Mouse (Mus musculus): Measurements from ENCODE around the gene Apoc1.
"Not testable (repeated sequence)": the region's sequence is repeated elsewhere in the genome, so short reads cannot be mapped to it uniquely, and the experiment has no call there.

Apoc1 gene

GRCm38 (mm10) chr7:19686927-19687583 lies 5.4 kb downstream of the Apoc1 start:
- in situ Hi-C loops (cut with MboI; ENCODE audit: low sequenced_read_pairs), result not testable (repeated sequence)

DNA sequence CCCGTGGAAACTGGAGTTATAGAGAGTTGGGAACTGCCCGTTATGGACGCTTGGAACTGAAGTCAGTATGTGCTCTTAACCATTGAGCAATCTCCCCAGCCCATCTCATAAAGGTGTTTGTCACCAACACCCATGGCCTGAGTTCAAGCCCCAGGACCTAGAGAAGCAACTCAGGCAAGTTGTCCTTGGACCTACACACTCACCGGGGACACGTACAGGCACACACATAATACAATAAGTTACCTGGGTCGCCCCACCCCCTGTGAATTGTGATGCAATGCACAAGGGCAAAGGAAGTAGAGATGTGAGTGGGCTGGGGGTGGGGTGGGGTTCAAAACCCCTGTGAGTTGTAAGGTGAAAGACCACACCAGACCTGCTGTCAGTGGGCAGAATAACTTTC lies 5.9 kb downstream of the Apoc1 start:
- in situ Hi-C loops (cut with MboI; ENCODE audit: low sequenced_read_pairs), result no loop called here

- in situ Hi-C loops (cut with MboI; ENCODE audit: low sequenced_read_pairs), result no loop called here
Measured at GRCm38 (mm10) chr7:19685374-19685773, 7.1 kb downstream of the Apoc1 start.

GRCm38 (mm10) chr7:19683771-19684201 lies 8.7 kb downstream of the Apoc1 start:
- in situ Hi-C loops (cut with MboI; ENCODE audit: low sequenced_read_pairs), result no loop called here

DNA sequence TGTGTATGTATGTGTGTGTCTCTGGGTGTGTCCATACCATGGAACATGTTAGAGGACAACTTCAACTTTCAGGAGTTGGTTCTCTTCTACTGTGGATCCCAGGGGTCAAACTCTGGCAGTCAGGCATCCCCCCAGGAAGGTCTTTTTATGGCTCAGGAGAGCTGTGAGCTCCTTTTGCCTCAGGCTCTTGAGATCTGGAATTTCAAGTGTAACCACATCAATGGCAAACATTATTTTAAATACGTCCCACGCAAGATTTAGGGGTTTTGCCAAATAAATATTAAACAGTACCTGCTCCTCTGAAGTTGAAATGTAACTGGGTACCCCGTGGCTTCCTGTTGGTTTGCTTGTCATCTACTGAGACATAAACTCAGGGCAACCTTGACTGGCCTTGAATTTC lies 9.5 kb downstream of the Apoc1 start:
- in situ Hi-C loops (cut with MboI; ENCODE audit: low sequenced_read_pairs), result no loop called here

- in situ Hi-C loops (cut with MboI; ENCODE audit: low sequenced_read_pairs), result no loop called here
Measured at GRCm38 (mm10) chr7:19681202-19681694, 11.2 kb downstream of the Apoc1 start, which contains the start of the genes Gm44805 and Apoc4. Gm44805 (minus strand) TSS chr7:19681423. Apoc4 (minus strand) TSS chr7:19681479.

DNA sequence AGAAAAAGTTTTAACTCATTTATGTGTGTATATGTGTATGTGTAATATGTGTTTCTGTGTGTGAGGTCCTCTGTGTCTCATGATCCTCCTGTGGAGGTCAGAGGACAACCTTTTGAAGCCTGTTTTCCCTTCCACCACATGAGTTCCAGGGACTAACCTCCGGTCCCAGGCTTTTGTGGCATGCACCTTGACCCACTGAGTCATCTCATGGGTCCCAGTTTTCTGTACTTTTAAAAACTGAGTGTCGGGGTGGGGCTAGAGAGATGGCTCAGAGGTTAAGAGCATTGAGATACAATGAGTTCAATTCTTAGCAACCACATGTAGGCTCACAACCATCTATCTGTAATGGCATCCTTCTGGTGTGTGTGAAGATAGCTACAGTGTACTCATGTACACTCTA lies 11.8 kb downstream of the Apoc1 start:
- in situ Hi-C loops (cut with MboI; ENCODE audit: low sequenced_read_pairs), result no loop called here

DNA sequence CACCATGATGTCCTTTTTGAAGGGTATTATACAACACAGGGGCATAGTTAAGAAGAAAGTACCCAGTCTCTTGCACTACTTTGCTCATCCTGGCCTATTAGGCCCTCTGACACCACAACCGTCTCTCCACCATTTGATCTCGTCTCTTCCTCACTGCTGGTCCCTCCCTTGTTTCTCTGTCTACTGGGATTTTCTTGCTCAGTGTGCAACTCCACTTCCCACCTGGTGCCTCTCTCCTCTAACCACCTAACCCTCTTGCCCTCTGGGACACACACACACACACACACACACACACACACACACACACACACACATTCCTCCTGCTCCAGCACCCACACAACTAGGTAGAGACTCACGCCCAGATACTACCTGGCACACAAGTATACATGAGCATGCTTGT lies 13.6 kb downstream of the Apoc1 start:
- in situ Hi-C loops (cut with MboI; ENCODE audit: low sequenced_read_pairs), result no loop called here

DNA sequence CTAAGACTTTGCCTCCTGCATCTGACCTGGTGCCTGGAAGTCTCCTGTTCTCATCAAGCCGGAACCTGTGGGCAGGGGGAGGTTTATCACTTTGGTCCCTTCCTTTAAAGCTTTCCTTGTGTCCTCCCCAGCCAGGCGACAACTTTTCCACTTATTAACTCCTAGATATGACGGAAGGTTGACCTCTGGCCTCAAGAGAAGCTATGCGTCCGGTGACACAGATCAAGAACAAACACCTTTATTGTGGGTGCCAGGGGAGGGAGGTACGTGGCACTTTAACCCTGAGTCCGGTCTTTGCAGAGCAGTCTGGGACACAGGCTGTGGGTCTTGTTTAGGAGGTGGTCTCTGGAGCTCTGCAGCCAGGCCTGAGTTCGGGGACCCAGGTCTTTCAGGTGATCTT lies 14.6 kb downstream of the Apoc1 start, which contains the start of gene Apoc2:
TSS of gene Apoc2 (minus strand) at position 70 of the 400 bp plus-strand sequence.
- in situ Hi-C loops (cut with MboI; ENCODE audit: low sequenced_read_pairs), result no loop called here

DNA sequence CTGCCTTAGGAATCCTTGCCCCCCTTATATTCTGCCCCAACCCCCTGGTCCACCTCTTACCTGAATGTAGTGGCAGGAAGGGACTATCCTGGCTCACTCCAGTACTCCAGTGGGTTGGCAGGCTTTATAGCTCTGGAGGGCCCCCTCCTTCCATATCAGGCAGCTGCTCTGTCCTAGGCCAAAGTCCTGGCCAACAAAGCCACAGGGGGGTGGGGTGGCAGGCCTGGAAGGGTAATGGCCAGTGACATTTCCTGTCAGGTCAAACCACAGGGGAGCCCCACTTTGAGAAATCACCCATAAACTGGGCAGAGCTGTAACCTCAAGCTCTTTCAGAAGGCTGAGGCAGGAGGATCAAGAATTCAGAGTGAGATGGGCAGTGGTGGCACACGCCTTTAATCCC lies 15.8 kb downstream of the Apoc1 start:
- in situ Hi-C loops (cut with MboI; ENCODE audit: low sequenced_read_pairs), result no loop called here

DNA sequence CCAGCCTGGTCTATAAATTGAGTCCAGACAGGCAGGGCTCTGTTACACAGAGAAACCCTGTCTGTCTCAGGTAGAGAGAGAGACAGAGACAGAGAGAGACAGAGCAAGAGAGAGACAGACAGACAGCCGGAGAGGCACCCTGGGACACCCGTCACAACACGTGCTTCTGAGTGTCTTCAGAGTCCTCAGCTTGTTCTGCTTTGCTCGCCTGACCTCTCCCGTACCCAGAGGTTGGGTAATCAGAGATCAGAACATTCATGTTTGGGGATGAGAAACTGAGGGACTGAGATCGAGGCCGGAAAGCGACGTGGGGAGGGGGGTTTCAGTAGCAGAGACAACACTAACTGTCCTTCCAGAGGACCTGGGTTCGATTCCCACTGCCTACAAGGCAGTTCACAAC lies 16.6 kb downstream of the Apoc1 start:
- in situ Hi-C loops (cut with MboI; ENCODE audit: low sequenced_read_pairs), result no loop called here

- in situ Hi-C loops (cut with MboI; ENCODE audit: low sequenced_read_pairs), result no loop called here
Measured at GRCm38 (mm10) chr7:19673083-19673699, 19.3 kb downstream of the Apoc1 start.

- in situ Hi-C loops (cut with MboI; ENCODE audit: low sequenced_read_pairs), result no loop called here
Measured at GRCm38 (mm10) chr7:19671511-19671910, 20.9 kb downstream of the Apoc1 start.

GRCm38 (mm10) chr7:19668947-19669721 lies 23.3 kb downstream of the Apoc1 start:
- in situ Hi-C loops (cut with MboI; ENCODE audit: low sequenced_read_pairs), result loop anchor here (5.0 kb wide), 1 partner anchor 33 kb away; no protein-coding TSS in a partner anchor

DNA sequence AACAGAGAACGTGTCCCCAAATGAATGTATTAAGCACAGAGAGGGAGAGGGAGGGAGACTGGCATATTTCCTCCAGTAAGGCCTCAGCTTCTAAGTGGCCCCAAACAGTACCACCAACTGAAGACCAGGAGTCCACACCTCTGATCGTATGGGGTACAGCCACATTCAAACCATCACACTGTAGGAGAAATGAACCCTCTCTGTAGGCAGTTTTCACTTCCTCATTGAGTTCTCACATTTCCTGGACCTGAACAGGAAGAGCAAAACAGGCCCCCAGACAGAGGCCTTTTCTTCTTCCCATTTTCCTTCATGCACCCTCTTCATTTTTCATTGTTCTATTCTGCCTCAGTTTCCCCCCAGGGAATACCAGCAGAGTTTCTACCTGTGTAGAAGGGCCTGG lies 25.0 kb downstream of the Apoc1 start:
- in situ Hi-C loops (cut with MboI; ENCODE audit: low sequenced_read_pairs), result loop anchor here (5.0 kb wide), 1 partner anchor 35 kb away; no protein-coding TSS in a partner anchor

GRCm38 (mm10) chr7:19666750-19667149 lies 25.7 kb downstream of the Apoc1 start:
- in situ Hi-C loops (cut with MboI; ENCODE audit: low sequenced_read_pairs), result loop anchor here (5.0 kb wide), 1 partner anchor 36 kb away; no protein-coding TSS in a partner anchor

DNA sequence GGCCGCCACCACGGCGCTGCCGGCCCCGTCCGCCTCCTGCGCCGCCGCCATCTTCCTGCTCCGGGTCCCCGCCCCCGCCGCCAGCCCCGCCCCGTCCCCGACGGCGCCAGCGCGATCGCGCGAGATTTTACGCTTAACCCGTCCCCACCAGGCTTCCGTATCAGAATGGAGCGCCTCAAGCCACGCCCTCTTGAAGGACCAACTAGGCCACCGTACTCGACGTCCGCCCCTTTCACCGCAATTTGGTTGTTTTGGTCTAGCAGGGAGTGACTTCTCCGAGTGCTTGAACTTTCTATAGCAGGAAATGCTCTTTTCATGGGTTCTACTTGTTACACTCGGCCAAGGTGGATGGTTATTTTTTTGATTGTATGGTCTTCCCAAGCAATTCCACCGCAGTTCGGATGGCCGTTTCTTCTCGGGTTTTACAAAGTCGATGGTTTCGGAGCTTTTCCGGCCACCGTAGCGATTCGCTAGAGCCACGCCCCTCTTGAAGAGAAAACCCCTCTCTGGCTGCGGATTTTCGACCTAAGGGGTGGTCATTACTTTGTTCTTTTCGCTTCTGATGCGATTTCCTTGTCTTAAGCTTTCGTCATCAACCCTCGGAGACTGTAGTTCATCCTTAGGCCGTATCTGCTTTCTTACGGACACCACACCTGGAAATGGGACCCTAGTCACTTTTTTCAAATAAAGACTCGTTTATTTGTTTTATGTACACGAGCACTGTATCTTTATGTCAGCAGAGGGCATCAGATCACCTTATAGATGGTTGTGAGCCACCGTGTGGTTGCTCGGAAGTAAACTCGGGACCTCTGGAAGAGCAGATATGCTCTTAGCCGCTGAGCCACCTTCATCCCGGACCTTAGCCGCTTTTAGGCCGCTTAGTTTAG lies 27.3 kb downstream of the Apoc1 start, which contains the start of gene Clptm1:
TSS of gene Clptm1 (minus strand) at position 79 of the 887 bp plus-strand sequence.
- in situ Hi-C loops (cut with MboI; ENCODE audit: low sequenced_read_pairs), result loop anchor here (5.0 kb wide), 1 partner anchor 37 kb away; no protein-coding TSS in a partner anchor

- in situ Hi-C loops (cut with MboI; ENCODE audit: low sequenced_read_pairs), result no loop called here
Measured at GRCm38 (mm10) chr7:19664455-19664954, 28.0 kb downstream of the Apoc1 start.

DNA sequence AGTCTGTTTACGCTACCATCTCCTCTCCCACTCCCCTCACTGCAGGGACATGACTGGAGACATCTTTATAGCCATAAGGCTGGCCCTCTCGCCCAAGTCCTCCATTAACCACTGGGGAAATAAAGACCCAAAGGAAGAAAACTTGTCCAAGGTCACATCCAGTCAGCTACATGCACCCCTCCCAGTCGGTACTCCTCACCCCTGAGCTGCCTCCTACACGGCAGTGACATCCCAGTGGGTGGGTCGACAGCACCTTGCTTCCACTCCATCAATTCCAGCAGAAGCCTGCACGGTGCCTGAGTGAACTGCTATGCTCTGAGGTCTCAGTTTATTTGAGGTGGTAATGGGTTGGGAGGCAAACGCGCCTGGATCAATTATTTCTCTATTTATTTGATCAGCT lies 28.5 kb downstream of the Apoc1 start:
- in situ Hi-C loops (cut with MboI; ENCODE audit: low sequenced_read_pairs), result no loop called here

DNA sequence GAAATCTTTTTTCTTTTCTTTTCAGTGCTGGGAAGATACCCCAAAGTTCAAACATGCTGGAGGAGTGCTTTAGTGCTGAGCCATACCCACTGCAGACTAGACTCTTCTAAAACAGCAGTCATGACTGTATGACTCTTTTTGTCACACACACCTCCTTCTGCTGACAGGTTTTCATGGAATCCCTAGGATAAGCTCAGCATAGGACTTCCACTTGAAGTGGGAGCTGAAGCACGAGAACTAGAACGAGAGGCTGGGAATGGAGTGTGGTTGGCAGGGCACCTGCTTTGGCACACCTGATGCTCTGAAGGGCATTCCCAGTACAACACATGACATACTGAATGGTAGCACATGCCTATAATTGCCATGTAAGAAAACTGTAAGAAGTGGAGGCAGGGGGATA lies 39.8 kb downstream of the Apoc1 start:
- in situ Hi-C loops (cut with MboI; ENCODE audit: low sequenced_read_pairs), result no loop called here
